Mouse (Mus musculus) left cerebral cortex, postnatal 4 days (tissue): ENCODE data around the gene Plekhg6. TPM values are rescaled to one million over a fixed set of nuclear protein-coding genes. Genes with fewer than 3 reads are reported as not detected.
A peak's percentile ranks its signal among the peaks of the same experiment; 100 is the strongest.

Experiments used
- DNase-seq: peaks from one replicate; pipeline ENCODE4 v3.0.0-alpha.2; 2022
- intact Hi-C: fragments of 180-260 bp; cut with DNase I; formaldehyde crosslinking; loops from one replicate; pipeline ENCODE4 v1.15.1; 2025
- total RNA-seq, 2 experiments: library from RNA; stranded (reverse); gene quantifications; 2 replicates each; pipeline ENCODE4 v1.2.3; 2021

Gene Plekhg6
- total RNA-seq = not detected

DNA sequence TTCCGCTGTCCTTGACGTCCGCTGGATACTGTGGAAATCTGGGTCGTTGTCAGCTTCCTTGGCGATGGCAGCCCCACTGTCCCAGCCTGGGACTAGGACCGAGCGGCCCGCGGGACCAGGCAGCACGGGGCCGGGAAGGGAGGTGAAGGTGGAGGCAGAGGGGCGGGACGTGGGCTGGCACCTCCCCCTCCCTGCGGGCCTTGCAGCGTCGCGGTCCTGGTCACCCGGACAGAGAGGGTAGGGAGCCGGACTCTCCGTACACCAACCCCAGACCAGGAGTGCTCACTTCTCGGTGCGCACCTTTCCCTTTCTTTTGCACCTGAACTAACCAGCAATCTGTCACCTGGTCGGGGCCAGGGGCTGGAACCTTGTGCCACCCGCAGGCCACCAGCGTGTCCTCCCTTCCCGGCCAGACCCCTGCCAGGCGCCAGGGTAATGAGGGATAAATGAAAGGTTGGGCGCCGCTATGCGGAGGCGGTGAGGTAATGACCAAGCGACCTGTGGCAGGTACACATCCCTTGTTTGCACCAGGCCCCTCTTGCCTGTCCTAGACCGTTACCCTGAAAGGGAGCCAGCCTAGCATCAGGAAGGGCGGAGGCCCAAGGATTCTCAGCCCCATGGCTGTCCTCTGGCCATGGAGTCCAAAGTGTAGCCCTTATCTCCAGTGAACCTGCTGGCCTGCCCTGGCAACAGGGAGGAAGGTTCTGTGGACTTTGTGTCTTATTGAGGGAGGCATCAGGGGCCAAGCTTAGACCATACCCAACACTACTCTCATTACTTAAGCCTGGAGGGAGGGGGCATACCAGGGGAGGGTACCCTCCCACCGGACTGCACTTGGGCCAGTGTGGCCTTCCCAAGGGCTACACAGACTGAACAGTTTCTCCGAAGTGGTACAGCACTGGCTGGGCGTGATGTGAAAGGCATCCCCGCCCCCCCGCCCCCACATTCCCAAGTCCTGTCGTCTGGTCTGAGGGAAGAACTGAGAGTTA is at the start of gene Plekhg6:
Gene Plekhg6 (minus strand): TSS at position 422 of the 989 bp plus-strand sequence.
- DNase-seq = no peak
- intact Hi-C loops = no loop called here

- intact Hi-C loops = no loop called here
Observed at GRCm38 (mm10) chr6:125429741-125430140, 49.1 kb upstream of the Plekhg6 start.

DNA sequence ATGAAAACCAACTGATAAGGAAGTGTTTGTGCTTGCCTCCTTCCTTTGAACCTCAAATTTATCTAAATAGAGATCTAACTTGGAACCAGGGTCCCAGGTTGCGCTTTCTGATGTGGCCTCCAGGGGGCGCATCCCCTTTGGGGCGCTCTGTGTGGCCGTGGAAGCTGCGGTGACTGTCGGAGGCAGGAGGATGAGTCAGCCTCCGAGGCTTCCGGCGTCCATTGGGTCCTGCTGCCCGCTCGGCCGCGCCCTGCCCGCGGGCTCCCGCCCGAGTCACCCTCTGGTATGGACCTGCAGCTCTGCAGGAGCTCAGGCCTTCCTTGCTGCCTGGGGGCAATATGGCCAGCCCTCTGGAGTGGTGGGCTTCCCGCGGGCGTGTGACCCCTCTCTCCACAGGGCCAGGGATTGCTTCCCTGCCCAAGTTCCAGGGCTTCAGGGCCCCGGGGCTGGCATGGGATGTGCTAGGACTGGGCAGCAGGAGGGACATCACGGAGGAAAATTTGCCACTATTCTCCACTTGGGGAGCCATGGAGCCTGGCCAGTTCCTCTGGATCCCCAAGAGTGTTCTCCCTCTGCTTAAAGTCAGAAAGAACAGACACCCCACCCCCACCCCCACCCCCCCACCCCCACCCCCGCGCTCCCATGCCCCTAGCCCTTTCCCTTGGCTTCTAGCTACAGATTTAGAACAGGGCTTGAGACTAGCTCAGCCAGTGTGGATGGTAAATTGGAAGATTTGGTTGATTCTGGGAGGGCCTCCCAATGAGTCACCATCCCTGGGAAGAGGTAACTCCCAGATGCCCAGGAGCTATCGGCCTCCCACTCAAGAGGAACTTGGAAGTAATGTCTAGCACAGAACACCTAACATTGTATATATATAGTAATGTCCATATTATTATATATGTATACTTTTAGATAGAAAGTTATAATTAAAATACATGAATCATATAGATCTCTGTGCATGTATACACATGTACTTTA is 46.1 kb upstream of the Plekhg6 start:
- intact Hi-C loops = no loop called here
- peak; percentile 85 for DNase-seq

More at GRCm38 (mm10) chr6:125429741-125430140, 49.1 kb upstream of the Plekhg6 start:
- no peak for DNase-seq

- intact Hi-C loops = no loop called here
- no peak for DNase-seq
Observed at GRCm38 (mm10) chr6:125425205-125426090, 44.9 kb upstream of the Plekhg6 start.

- intact Hi-C loops = no loop called here
Observed at GRCm38 (mm10) chr6:125424156-125424555, 43.6 kb upstream of the Plekhg6 start.

GRCm38 (mm10) chr6:125423507-125423906 is 42.9 kb upstream of the Plekhg6 start:
- intact Hi-C loops = no loop called here
- no peak for DNase-seq

More at GRCm38 (mm10) chr6:125424156-125424555, 43.6 kb upstream of the Plekhg6 start:
- no peak for DNase-seq

DNA sequence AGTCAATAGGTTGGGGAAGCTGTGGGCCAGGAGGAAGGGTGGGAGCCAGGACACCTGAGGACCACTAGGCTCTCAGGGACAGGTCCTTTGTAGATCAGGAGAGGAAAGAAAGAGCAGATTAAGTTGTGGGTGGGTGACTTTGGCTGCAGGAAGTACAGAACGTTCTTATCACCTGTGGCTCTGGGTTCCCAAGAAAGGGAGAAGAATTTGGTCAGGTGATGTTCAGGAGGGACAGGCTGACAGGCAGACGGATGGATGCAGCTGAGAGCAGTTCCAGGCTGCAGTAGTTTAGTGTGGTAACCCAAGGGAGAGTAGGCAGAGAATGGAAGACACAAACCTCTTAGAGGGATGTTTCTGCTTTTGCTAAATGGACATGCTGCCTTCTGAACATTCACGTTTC is 42.5 kb upstream of the Plekhg6 start:
- DNase-seq = no peak
- intact Hi-C loops = no loop called here

DNA sequence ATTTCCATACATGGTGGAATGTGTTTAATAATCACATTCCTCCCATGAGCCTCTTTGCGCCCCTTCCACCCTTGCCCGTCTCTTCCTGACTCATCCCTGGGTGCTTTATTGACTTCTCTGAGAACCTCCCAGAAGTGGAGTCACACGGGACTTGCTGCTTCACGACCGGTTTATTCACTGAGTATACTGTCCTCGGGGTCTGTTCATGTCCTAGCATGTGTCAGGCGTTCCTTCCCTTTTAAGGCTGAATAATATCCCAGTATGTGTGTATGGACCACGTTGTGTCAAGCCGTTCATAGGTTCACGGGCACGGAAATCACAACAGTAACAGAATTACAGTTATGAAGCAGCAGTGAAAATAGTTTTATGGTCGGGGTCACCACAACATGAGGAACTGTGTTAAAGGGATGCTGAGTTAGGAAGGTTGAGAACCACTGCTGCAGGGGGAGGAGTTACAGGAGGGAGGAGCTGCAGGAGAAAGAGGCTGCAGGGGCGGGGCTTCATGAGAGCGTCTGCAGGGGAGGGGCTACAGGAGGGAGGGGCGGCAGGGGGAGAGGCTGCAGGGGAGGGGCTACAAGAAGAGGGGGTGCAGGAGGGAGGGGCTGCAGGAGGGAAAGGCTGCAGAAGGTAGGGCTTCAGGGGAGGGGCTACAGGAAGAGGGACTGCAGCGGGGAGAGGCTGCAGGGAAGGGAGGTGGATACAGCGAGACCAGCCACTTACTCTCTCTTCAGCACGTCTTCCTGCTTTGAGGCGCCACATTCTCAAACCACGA is 41.6 kb upstream of the Plekhg6 start:
- intact Hi-C loops = no loop called here
- DNase-seq = peak; percentile 65

DNA sequence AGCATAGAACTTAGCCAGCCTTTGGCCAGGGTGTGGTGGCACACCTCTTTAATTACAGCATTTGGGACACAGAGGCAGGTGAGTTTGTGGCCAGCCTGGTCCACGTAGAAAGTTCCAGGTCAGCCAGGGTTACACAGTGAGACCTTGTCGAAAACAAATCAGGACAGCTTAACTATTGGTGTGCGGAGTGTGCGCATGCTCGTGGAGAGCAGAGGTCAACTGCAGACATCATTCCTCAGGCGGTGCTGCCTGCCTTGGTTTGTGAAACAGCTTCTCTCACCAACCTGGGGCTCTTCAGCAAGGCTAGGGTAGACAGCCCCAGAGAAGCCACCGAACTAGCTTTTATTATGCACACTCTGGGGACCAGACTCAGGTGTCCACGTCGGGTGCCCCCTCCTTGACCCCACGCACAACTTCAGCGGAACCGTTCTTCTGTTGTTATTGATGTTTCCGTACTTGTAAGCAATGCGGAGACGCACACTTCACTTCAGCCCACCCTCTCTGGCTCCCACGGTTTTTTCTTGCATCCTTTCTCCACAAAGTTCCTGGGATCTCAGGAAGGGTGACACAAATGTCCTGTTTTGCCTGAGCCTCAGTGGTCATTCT is 40.0 kb upstream of the Plekhg6 start:
- no peak for DNase-seq
- intact Hi-C loops = no loop called here

DNA sequence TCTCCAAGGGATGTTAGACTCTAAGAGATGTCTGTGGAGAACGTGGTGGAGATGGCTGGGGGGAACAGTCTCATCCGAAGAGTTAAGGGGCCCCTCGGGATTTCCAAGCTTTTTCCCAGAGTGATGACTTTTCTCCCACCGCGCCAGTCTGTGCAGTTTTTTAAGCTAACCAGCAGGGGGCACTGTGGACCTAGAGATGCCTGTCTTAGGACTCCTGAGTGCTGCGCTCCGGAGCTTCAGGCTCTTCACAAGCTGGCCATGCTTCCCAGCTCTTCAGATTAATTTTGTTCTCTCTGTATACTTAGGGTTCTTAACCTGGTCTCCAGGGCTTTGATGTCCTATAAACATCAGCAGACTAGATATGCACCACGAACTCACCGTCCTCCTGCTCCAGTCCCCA is 38.2 kb upstream of the Plekhg6 start:
- DNase-seq = peak; percentile 87
- intact Hi-C loops = loop anchor here (2.0 to 5.0 kb wide), 2 partner anchors 184 to 1054 kb away; no protein-coding TSS in a partner anchor

GRCm38 (mm10) chr6:125413326-125413725 is 32.7 kb upstream of the Plekhg6 start:
- intact Hi-C loops = no loop called here
- DNase-seq = no peak

GRCm38 (mm10) chr6:125411661-125412060 is 31.1 kb upstream of the Plekhg6 start:
- intact Hi-C loops = no loop called here
- no peak for DNase-seq

DNA sequence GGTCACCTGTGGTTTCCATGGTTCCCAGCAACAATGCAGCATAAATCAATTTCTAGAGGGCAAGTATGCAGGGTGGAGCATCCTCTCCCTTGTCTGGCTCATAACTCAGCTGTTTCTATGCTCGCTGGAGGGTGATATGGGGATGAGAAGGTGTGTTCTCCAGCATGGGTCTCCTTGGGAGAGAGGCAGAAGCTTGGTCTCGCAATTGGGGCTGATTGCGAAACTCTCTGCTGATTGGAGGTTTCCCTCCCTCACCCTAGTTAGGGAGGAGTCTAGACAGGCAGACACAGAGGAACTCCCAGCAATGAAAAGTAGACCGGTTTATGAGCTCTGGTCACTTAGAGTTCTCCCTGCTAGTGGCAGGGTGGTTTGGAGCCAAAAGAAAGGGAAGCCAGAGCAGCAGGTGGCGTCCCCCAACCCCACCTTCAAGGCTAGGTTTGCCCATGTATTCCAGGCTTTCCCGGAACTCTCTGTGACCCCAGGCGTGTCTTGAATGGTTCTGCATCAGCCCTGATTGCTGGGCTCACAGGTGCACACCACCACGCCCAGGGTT is 30.5 kb upstream of the Plekhg6 start:
- intact Hi-C loops = no loop called here
- no peak for DNase-seq

DNA sequence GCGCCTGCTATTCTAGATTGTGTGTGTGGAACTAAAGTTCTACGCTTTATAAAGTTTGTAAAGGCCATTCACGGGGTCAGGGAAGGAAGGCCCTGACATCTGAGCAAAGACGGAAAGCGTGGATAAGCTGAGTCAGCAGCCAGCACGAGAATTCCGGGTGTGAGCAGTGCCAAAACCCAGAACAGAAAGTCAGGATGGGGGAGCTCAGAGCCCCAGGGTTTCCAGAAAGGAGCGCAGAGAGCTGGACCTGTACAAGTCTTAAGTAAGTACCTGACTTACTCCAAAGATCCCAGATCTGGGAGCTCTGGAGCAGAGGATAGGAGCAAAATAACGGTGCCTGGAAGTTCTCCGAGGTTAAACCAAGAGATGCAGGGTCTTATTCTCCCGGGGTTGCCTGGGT is 30.0 kb upstream of the Plekhg6 start:
- DNase-seq = no peak
- intact Hi-C loops = no loop called here

- DNase-seq = no peak
- intact Hi-C loops = no loop called here
Observed at GRCm38 (mm10) chr6:125407657-125408056, 27.1 kb upstream of the Plekhg6 start.

GRCm38 (mm10) chr6:125407224-125407623 is 26.6 kb upstream of the Plekhg6 start:
- intact Hi-C loops = no loop called here
- DNase-seq = no peak

DNA sequence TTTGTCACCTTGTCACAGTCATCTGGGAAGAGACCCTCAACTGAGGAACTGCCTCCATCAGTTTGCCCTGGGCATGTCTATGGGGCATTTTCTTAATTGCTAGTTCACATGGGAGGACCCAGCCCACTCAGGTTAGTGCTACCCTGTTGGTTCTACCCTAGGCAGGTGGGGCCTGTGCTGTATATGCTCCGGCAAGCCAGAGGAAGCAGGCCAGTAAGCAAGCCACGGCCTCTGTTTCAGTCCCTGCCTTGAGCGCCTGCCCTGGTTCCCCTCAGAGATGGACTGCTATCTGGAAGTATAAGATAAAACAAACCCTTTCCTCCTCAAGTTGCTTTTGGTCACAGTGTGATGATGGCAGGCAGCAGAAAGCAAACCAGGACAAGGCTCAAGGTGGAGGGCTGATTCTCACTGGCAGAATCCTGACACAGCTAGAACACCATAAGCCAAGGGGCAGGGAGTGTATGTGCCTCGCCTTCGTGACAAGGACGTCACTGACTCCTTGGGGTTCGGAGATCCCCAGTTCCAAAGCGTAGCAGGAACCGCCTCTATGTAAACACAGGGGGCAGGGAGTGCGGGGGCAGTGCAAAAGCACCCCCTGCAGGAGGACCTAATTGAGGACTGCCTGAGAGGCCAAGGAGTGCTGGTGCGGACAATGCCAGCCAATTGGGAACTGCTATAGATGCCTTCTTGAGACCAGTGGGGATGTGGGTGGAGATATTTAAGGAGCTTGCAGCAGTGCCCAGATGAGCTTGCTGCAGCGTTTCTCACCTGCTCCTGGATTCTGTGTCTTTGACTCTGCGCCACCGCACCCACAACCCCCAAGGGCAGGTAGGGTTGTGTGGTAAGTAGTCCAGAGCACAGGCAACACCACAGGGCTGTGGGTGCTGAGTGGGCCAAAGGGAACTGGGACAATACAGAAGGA is 25.1 kb upstream of the Plekhg6 start:
- no peak for DNase-seq

More for the DNA sequence above, 25.1 kb upstream of the Plekhg6 start:
- intact Hi-C loops = no loop called here
